ENCODE assay signal across 10 mouse cellular contexts in genomic region chr4:137484586-137484985, GRCm38 (mm10). TPM values are rescaled to one million over a fixed set of nuclear protein-coding genes. Genes with fewer than 3 reads are reported as not detected.
DNase-seq lines count a peak whose midpoint lies in the region; ATAC-seq and TF ChIP-seq lines count a peak whose summit lies in the region.
"Had no signal": no experiment of that assay in that cellular context is flagged by ENCODE, and none has a peak within 500 bp of the region (broad histone marks: within the 10 kb centered on the region; RNA-seq: fewer than 3 reads in every experiment).

No protein-coding gene starts in this region.

- peak; percentile 83 for ATAC-seq in cerebellum, adult (ENCODE audit: insufficient number of reproducible peaks, low FRiP score, low TSS enrichment)
- ATAC-seq in heart, embryonic 14.5 days (ENCODE audit: insufficient number of reproducible peaks, insufficient read depth, low FRiP score, low read depth), result no peak
- ATAC-seq in kidney, postnatal 0 days (replicated peaks; ENCODE audit: low FRiP score, low read depth), result no peak
- no peak for ATAC-seq in erythroblast, adult 5-6 weeks (replicated peaks; ENCODE audit: low FRiP score, poor library complexity, severe bottlenecking)

- H3K4me1 ChIP-seq in heart, embryonic 14.5 days (ENCODE audit: control insufficient read depth in 2 of 2, insufficient read depth in 2 of 2, low read length in 2 of 2), result peaks cover 90 to 95% of the 10 kb centered on the region in 2 experiments
- peaks cover 71% of the 10 kb centered on the region for H3K4me1 ChIP-seq in kidney, postnatal 0 days (replicated peaks; ENCODE audit: insufficient read depth, low read length)

- H3K36me3 ChIP-seq in heart, embryonic 14.5 days (ENCODE audit: control insufficient read depth, insufficient read depth, low read length), result no peaks in the 10 kb centered on the region
- no peaks in the 10 kb centered on the region for H3K36me3 ChIP-seq in kidney, postnatal 0 days (ENCODE audit: insufficient read depth, low read length)

- H3K9me3 ChIP-seq in heart, embryonic 14.5 days (ENCODE audit: control insufficient read depth, low read length), result no peaks in the 10 kb centered on the region
- no peaks in the 10 kb centered on the region for H3K9me3 ChIP-seq in kidney, postnatal 0 days (replicated peaks; ENCODE audit: low read length)

- WGBS in heart, embryonic 14.5 days, result 34% methylated on average over 7 of the region's 7 CpGs
- WGBS in kidney, postnatal 0 days, result 37% methylated on average over 7 of the region's 7 CpGs

- no peak overlapping the region for H3K4me3 ChIP-seq in heart, embryonic 14.5 days (ENCODE audit: control insufficient read depth in 1 of 2, insufficient read depth in 1 of 2, low read depth in 1 of 2, low read length in 2 of 2)
- no peak overlapping the region for H3K4me3 ChIP-seq in kidney, postnatal 0 days (replicated peaks; ENCODE audit: low read depth, low read length)
- H3K4me3 ChIP-seq in left cerebral cortex, adult 2 months, result no peak overlapping the region

- H3K27ac ChIP-seq in heart, embryonic 14.5 days (replicated peaks in 1 of 2; ENCODE audit: control insufficient read depth in 1 of 2, insufficient read depth in 1 of 2, low read depth in 2 of 2, low read length in 2 of 2), result peak overlapping the region; percentile 100
- peak overlapping the region; percentile 89 for H3K27ac ChIP-seq in kidney, postnatal 0 days
- no peak overlapping the region for H3K27ac ChIP-seq in left cerebral cortex, adult 2 months

- peak; percentile 76 to 84 for DNase-seq in heart, adult 18-20 months
- DNase-seq in heart, adult 8-10 months (ENCODE audit: low spot score), result no peak
- DNase-seq in kidney, postnatal 0 days (ENCODE audit: low spot score), result no peak
- peak; percentile 37 for DNase-seq in retina, embryonic 14.5 days (ENCODE audit: low spot score)
- DNase-seq in left cerebral cortex, adult 2 months (ENCODE audit: extremely low spot score in 1 of 2, low spot score in 2 of 2), result no peak

- H3K27me3 ChIP-seq in heart, embryonic 14.5 days (ENCODE audit: control insufficient read depth, insufficient read depth, low read length), result no peaks in the 10 kb centered on the region
- H3K27me3 ChIP-seq in kidney, postnatal 0 days (ENCODE audit: insufficient read depth, low read length), result no peaks in the 10 kb centered on the region
- H3K27me3 ChIP-seq: CH12.LX had no signal

- TF ChIP-seq CTCF in kidney, postnatal 0 days (IDR thresholded peaks at IDR 0.05; ENCODE audit: low read depth), result no peak
- TF ChIP-seq CTCF in left cerebral cortex, adult 2 months (IDR thresholded peaks at IDR 0.05), result no peak

- peak overlapping the region; percentile 61 for H3K4me2 ChIP-seq in heart, embryonic 14.5 days (ENCODE audit: low read length)
- no peak overlapping the region for H3K4me2 ChIP-seq in kidney, postnatal 0 days (ENCODE audit: low read length)

- intact Hi-C loops in left cerebral cortex, adult 2 months (cut with DNase I), result no loop called here

- H3K9ac ChIP-seq in heart, embryonic 14.5 days (ENCODE audit: low read length), result peak overlapping the region; percentile 79; the same call in 1 of the 2 replicates
- peak overlapping the region; percentile 27; the same call in 1 of the 2 replicates for H3K9ac ChIP-seq in kidney, postnatal 0 days (ENCODE audit: low read depth, low read length)

RNA-seq across cellular contexts. Expression of gene Hspg2, which starts 16.0 kb away (rescaled TPM):
- total RNA-seq in heart, adult 18-20 months (2021), result 100 to 1,000 TPM; 153 to 170 TPM
- total RNA-seq in heart, adult 8-10 months (2022), result 100 to 1,000 TPM; 124 to 205 (median 189) TPM
- 67.5 and 68.3 TPM in 2 replicates for polyA plus RNA-seq in heart, embryonic 14.5 days (2014; fragmentation: Nextera tagmentation; extraction: Ambion mirVana)
- polyA plus RNA-seq in kidney, postnatal 0 days (2015; fragmentation: Nextera tagmentation; extraction: Ambion mirVana), result 31.3 and 34.0 TPM in 2 replicates
- 1 to 10 TPM; 5.5 to 6.5 TPM for total RNA-seq in left cerebral cortex, adult 2 months (2021)
- not detected in 2 replicates for total RNA-seq in erythroblast, adult 5-6 weeks (2015; ENCODE audit: low replicate concordance)
- total RNA-seq in erythroblast, adult 5-6 weeks (2017; ENCODE audit: low replicate concordance), result not detected in 2 replicates

RNA-seq across cellular contexts. Expression of gene 1700013G24Rik, which starts 31.5 kb away (rescaled TPM):
- total RNA-seq in heart, adult 18-20 months (2021), result not detected
- total RNA-seq in heart, adult 8-10 months (2022), result not detected
- polyA plus RNA-seq in heart, embryonic 14.5 days (2014; fragmentation: Nextera tagmentation; extraction: Ambion mirVana), result not detected in 2 replicates
- not detected in 2 replicates for polyA plus RNA-seq in kidney, postnatal 0 days (2015; fragmentation: Nextera tagmentation; extraction: Ambion mirVana)
- total RNA-seq in left cerebral cortex, adult 2 months (2021), result not detected
- total RNA-seq in erythroblast, adult 5-6 weeks (2015; ENCODE audit: low replicate concordance), result not detected in 2 replicates
- total RNA-seq in erythroblast, adult 5-6 weeks (2017; ENCODE audit: low replicate concordance), result not detected in 2 replicates
- total RNA-seq: CH12.LX; common myeloid progenitor, adult 5-6 weeks had no signal

RNA-seq across cellular contexts. Expression of gene Cela3b, which starts 54.2 kb away (rescaled TPM):
- not detected for total RNA-seq in heart, adult 18-20 months (2021)
- not detected for total RNA-seq in heart, adult 8-10 months (2022)
- not detected in 2 replicates for polyA plus RNA-seq in heart, embryonic 14.5 days (2014; fragmentation: Nextera tagmentation; extraction: Ambion mirVana)
- not detected in 2 replicates for polyA plus RNA-seq in kidney, postnatal 0 days (2015; fragmentation: Nextera tagmentation; extraction: Ambion mirVana)
- not detected for total RNA-seq in left cerebral cortex, adult 2 months (2021)
- not detected in 2 replicates for total RNA-seq in erythroblast, adult 5-6 weeks (2015; ENCODE audit: low replicate concordance)
- not detected in 2 replicates for total RNA-seq in erythroblast, adult 5-6 weeks (2017; ENCODE audit: low replicate concordance)
- total RNA-seq: CH12.LX; common myeloid progenitor, adult 5-6 weeks had no signal

Comparison
In these comparisons a context has a peak if more than half of its experiments do, and no peak if none do; other contexts are left out.
1. DNase-seq: peak in heart, adult 18-20 months (2 of 2) and retina, embryonic 14.5 days (single experiment); none in heart, adult 8-10 months (single experiment), kidney, postnatal 0 days (single experiment) and left cerebral cortex, adult 2 months (0 of 2).
2. RNA of gene Hspg2, which starts 16.0 kb away (total RNA-seq): 124 to 205 TPM in heart, adult 8-10 months and 153 to 170 TPM in heart, adult 18-20 months; 5.5 to 6.5 TPM in left cerebral cortex, adult 2 months and not detected in erythroblast, adult 5-6 weeks; every median in the first group is over 10 times any median in the second.